Mouse (Mus musculus) lung, adult 2 months (tissue): ENCODE data around the gene Afm. TPM values are rescaled to one million over a fixed set of nuclear protein-coding genes. Genes with fewer than 3 reads are reported as not detected.

ENCODE experiments used
- DNase-seq: peaks from one replicate; pipeline ENCODE4 v3.0.0; 2022
- H3K4me1 ChIP-seq: fragments of 200-500 bp; 2 replicates; pipeline ENCODE4 v1.6.1; 2011; ENCODE audit warnings: low read length; ENCODE audit not compliant: control insufficient read depth, insufficient read depth
- H3K4me3 ChIP-seq: fragments of 200-500 bp; replicated peaks from 2 replicates; pipeline ENCODE3; 2011; ENCODE audit warnings: low read depth, mild to moderate bottlenecking, control low read depth, low read length; ENCODE audit errors: extremely low read depth
- CTCF ChIP-seq: fragments of 200-500 bp; IDR thresholded peaks from 2 replicates; pipeline ENCODE4 v1.5.1; 2011; ENCODE audit warnings: mild to moderate bottlenecking, low read length, control low read depth; ENCODE audit not compliant: insufficient read depth
- POLR2A ChIP-seq: fragments of 200-500 bp; IDR thresholded peaks from 2 replicates; pipeline ENCODE4 v1.6.1; 2011; ENCODE audit warnings: low read depth, mild to moderate bottlenecking, control low read depth, low read length, borderline replicate concordance; ENCODE audit errors: extremely low read depth
- WGBS: fragments of 180-500 bp; shearing (Covaris S2); methylation state at CpG from one replicate; pipeline ENCODE4 v1.1.7; 2018; 5-methylcytosine and 5-hydroxymethylcytosine counted together
- polyA plus RNA-seq: library from polyadenylated mRNA; depleted of rRNA; stranded (reverse); fragments of >200 nt; gene quantifications from 2 replicates; pipeline ENCODE4 v1.2.3, GENCODE M21; 2012

Gene Afm
- polyA plus RNA-seq, 1 experiment = not detected

- no peak for TF ChIP-seq POLR2A
- TF ChIP-seq CTCF = no peak
- Histone ChIP-seq H3K4me3 (no peak overlapping the region), H3K4me1 (no peaks in the 10 kb centered on the region)
- 38% methylated on average over 9 of the region's 9 CpGs for WGBS
- DNase-seq = no peak
Measured at GRCm38 (mm10) chr5:90577751-90578150, 59.0 kb downstream of the Afm start.

DNA sequence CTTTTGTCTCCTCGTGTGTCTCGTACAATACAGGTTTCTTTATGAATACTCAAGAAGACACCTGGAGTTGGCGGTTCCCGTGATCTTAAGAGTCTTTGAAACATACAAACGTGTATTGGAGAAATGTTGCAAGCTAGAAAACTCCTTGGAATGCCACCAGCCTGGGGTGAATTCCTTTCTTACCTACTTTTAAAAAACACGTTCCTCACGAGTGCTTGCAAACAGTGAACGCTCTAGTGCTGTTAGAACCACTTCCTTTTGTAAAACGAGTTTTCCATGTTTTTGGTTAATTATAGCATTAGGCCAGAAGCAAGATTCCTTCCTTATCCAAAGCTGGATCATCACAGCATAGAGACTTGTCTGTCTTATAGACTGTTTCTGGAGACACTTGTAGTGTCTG lies 60.8 kb downstream of the Afm start:
- no peak for DNase-seq
- no peaks in the 10 kb centered on the region for H3K4me1 ChIP-seq
- no peak overlapping the region for H3K4me3 ChIP-seq
- 65% methylated on average over 9 of the region's 9 CpGs for WGBS
- TF ChIP-seq CTCF = no peak

DNA sequence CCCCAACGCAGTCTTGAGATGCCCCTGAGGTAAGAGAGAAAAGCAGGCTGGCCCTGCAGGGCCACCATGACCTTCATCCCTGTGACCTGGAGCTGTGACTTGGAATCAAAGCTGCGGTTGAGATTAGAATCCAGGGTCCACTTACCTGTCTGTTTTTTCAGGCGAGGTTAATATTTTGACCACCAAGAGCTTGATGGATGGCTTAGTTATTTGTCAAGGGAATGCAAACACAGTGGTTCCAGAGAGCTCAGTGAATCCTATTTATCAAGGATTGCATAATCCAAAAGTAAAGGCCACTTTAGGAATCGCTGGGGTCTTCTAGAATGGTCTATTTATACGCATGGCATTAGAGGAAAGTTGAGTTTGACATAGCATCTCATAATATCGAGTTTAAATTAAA lies 63.4 kb downstream of the Afm start:
- 70% methylated on average over 6 of the region's 6 CpGs for WGBS
- TF ChIP-seq POLR2A (no peak), CTCF (no peak)
- no peak for DNase-seq
- H3K4me1 ChIP-seq = no peaks in the 10 kb centered on the region
- no peak overlapping the region for H3K4me3 ChIP-seq

- 54% methylated on average over 7 of the region's 7 CpGs for WGBS
- no peak for TF ChIP-seq CTCF
Measured at GRCm38 (mm10) chr5:90584799-90585198, 66.1 kb downstream of the Afm start.

GRCm38 (mm10) chr5:90586511-90586910 lies 67.8 kb downstream of the Afm start:
- 82% methylated on average over 5 of the region's 5 CpGs for WGBS
- no peak for DNase-seq
- H3K4me1 ChIP-seq = no peaks in the 10 kb centered on the region
- no peak for TF ChIP-seq POLR2A
- no peak for TF ChIP-seq CTCF
- H3K4me3 ChIP-seq = no peak overlapping the region

More at GRCm38 (mm10) chr5:90584799-90585198, 66.1 kb downstream of the Afm start:
- DNase-seq = no peak
- Histone ChIP-seq H3K4me1 (no peaks in the 10 kb centered on the region), H3K4me3 (no peak overlapping the region)

DNA sequence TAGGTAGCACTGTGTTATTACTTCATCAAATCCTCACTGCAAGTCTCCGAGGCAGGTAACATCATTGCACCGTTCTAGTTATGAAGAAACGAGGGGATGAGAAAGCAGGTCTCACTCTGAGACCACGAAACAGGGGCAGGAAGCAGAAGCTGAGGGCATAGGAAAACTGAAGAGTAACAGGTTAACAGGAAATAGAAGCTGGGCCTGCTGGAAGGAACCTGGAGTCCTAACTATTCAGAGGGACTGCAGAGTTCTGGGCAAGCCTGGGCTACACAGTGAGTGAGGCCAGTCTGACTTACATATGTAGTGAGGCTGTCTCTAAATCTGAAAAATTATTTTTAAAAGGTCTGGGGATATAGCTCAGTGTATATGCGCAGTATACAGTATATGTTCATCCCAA lies 69.4 kb downstream of the Afm start:
- Histone ChIP-seq H3K4me3 (no peak overlapping the region), H3K4me1 (no peaks in the 10 kb centered on the region)
- 82% methylated on average over 5 of the region's 5 CpGs for WGBS
- TF ChIP-seq CTCF = no peak
- no peak for TF ChIP-seq POLR2A
- no peak for DNase-seq

- no peaks in the 10 kb centered on the region for H3K4me1 ChIP-seq
- 25% methylated on average over 25 of the region's 25 CpGs for WGBS
- peak; percentile 46 for DNase-seq
- no peak overlapping the region for H3K4me3 ChIP-seq
- TF ChIP-seq CTCF = peak; percentile 70
- no peak for TF ChIP-seq POLR2A
Measured at GRCm38 (mm10) chr5:90588708-90589595, 70.2 kb downstream of the Afm start.

DNA sequence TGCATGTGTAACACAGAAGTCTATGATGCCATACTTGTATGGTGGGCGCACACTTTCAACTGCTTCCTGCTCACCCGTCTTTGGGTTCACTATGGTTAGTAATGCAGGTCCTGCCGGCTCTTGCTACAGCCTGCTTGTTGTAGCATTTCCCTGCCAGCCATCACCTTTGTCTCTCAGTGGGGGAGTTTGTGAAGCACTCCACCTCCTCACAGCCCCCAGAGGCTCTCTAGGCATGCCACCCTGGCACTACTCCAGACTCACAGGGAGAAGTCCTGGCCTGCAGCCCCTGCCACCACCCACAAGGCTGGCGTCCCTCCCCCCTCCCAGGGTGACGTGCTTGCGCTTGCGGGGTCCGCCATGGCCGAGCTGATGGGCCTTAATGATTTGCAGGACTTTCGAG lies 71.9 kb downstream of the Afm start:
- 79% methylated on average over 10 of the region's 10 CpGs for WGBS
- Histone ChIP-seq H3K4me3 (no peak overlapping the region), H3K4me1 (no peaks in the 10 kb centered on the region)
- no peak for TF ChIP-seq CTCF
- no peak for TF ChIP-seq POLR2A
- DNase-seq = no peak

GRCm38 (mm10) chr5:90591936-90592335 lies 73.2 kb downstream of the Afm start:
- Histone ChIP-seq H3K4me3 (no peak overlapping the region), H3K4me1 (no peaks in the 10 kb centered on the region)
- TF ChIP-seq CTCF (no peak), POLR2A (no peak)
- no peak for DNase-seq
- WGBS = 65% methylated on average over 6 of the region's 6 CpGs

DNA sequence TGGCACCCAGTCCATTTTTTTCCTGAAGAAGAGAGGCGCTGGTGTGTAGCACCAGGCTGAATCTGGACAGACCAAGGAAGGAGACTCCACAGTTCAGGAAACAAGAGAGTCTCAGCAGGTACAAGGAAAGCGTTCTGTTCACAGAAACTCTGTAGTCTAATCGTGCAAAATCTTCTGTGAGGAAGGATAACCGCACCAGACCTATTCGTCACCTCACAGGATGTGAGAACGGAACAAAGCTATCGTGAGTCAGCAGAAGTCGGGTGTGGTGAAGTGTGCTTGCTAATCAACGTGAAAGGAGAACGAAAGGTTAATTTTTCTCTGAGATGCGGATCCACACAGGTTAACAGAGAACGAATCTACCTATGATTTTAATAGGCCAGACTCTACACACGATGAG lies 76.2 kb downstream of the Afm start:
- no peak overlapping the region for H3K4me3 ChIP-seq
- WGBS = 65% methylated on average over 13 of the region's 13 CpGs
- no peak for DNase-seq
- TF ChIP-seq CTCF (no peak), POLR2A (no peak)
- no peaks in the 10 kb centered on the region for H3K4me1 ChIP-seq

DNA sequence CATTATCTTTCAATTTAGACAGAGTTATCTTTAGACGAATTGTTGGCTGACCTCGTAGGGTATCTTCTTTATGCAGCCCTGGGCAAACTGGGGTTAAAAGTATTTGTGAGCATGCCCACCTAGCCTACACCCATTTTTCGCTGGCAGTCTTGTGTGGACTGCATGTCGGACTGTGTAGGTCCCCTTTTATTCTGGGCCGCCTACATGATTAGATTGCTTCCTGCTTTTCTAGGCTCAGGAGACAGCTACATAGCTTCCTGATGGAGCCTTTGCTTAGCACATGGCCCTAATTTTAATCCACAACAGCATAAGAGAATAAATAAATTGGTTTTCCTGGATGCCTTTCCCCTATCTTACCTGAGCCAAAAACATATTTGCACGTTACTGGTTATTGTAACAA lies 77.4 kb downstream of the Afm start:
- DNase-seq = no peak
- no peak for TF ChIP-seq POLR2A
- no peak for TF ChIP-seq CTCF
- H3K4me3 ChIP-seq = no peak overlapping the region
- WGBS = 76% methylated on average over 6 of the region's 6 CpGs
- no peaks in the 10 kb centered on the region for H3K4me1 ChIP-seq
